Mouse (Mus musculus): ENCODE results near the gene 2310061I04Rik.

DNA sequence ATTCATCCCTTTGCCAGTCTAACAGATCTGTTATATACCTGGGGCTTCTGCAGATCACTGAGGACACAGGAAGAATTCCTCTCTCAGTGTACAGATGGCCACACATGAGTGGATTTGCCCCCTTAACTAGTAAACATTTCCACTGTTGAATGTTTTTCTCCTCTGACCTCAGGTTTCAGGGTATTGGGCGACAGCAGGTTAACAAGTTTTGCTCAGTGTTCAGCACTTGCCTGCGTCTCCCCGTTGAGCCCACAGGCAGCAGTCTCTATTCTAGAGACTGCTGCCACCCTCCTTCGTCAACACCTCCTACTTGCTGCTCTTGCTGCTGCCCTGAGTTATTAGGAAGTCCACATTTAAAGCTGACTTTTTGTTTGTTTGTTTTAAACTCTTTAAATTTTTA is 24.5 kb upstream of the 2310061I04Rik start:
- TF ChIP-seq CTCF (IDR thresholded peaks at IDR 0.05; ENCODE audit: low read depth, low read length) (no peak), POLR2A (IDR thresholded peaks at IDR 0.05; ENCODE audit: borderline replicate concordance, low read depth, low read length) (no peak)

Data from bone marrow macrophage, adult 2 months (primary cell).